Mouse (Mus musculus) gastrocnemius, postnatal 36 days (tissue): Measurements from ENCODE around the gene Unc13d. TPM values are rescaled to one million over a fixed set of nuclear protein-coding genes. Genes with fewer than 3 reads are reported as not detected.

Experiments used
- DNase-seq, 2 experiments: peaks; one replicate each; pipeline ENCODE4 v3.0.0; 2022
- intact Hi-C: fragments of 180-260 bp; cut with DNase I; formaldehyde crosslinking; loops from one replicate; pipeline ENCODE4 v1.15.1; 2025
- total RNA-seq, 2 experiments: library from RNA; stranded (reverse); gene quantifications; 2 replicates each; pipeline ENCODE4 v1.2.3; 2021

Gene Unc13d
- total RNA-seq, 2 experiments from 2014 or later, result 0.30 to 0.48 TPM

- intact Hi-C loops, result no loop called here
- DNase-seq, result no peak
Measured at GRCm38 (mm10) chr11:116057237-116057881, 20.4 kb downstream of the Unc13d start.

GRCm38 (mm10) chr11:116055873-116056272 lies 21.9 kb downstream of the Unc13d start:
- intact Hi-C loops, result no loop called here
- DNase-seq, result no peak

GRCm38 (mm10) chr11:116053510-116054229 lies 24.1 kb downstream of the Unc13d start:
- DNase-seq, result no peak
- intact Hi-C loops, result no loop called here

GRCm38 (mm10) chr11:116050196-116050595 lies 27.6 kb downstream of the Unc13d start:
- no peak for DNase-seq
- intact Hi-C loops, result no loop called here

GRCm38 (mm10) chr11:116049610-116050009 lies 28.2 kb downstream of the Unc13d start:
- no peak for DNase-seq
- intact Hi-C loops, result no loop called here

- intact Hi-C loops, result no loop called here
- DNase-seq, result no peak
Measured at GRCm38 (mm10) chr11:116045173-116045572, 32.6 kb downstream of the Unc13d start.

GRCm38 (mm10) chr11:116043286-116043685 lies 34.5 kb downstream of the Unc13d start:
- no peak for DNase-seq
- intact Hi-C loops, result no loop called here

- no peak for DNase-seq
- intact Hi-C loops, result no loop called here
Measured at GRCm38 (mm10) chr11:116042372-116043138, 35.2 kb downstream of the Unc13d start.

- no peak for DNase-seq
- intact Hi-C loops, result no loop called here
Measured at GRCm38 (mm10) chr11:116041833-116042232, 35.9 kb downstream of the Unc13d start.

GRCm38 (mm10) chr11:116040593-116040992 lies 37.2 kb downstream of the Unc13d start:
- no peak for DNase-seq
- intact Hi-C loops, result no loop called here

- intact Hi-C loops, result loop anchor here (5.0 kb wide), 1 partner anchor 44 kb away; no protein-coding TSS in a partner anchor
Measured at GRCm38 (mm10) chr11:116037826-116038225, 39.9 kb downstream of the Unc13d start.

GRCm38 (mm10) chr11:116036671-116037070 lies 41.1 kb downstream of the Unc13d start:
- DNase-seq, result no peak
- intact Hi-C loops, result loop anchor here (5.0 kb wide), 1 partner anchor 46 kb away; no protein-coding TSS in a partner anchor

More at GRCm38 (mm10) chr11:116037826-116038225, 39.9 kb downstream of the Unc13d start:
- no peak for DNase-seq

GRCm38 (mm10) chr11:116034584-116034983 lies 43.2 kb downstream of the Unc13d start:
- intact Hi-C loops, result no loop called here
- no peak for DNase-seq

GRCm38 (mm10) chr11:116030898-116031845 lies 46.6 kb downstream of the Unc13d start:
- DNase-seq, result no peak
- intact Hi-C loops, result loop anchor here (2.0 kb wide), 1 partner anchor 460 kb away; no protein-coding TSS in a partner anchor

- DNase-seq, result peak; percentile 95 to 97
- intact Hi-C loops, result loop anchor here (2.0 kb wide), 1 partner anchor 461 kb away; no protein-coding TSS in a partner anchor
Measured at GRCm38 (mm10) chr11:116030088-116030897, 47.5 kb downstream of the Unc13d start, which contains the start of gene Unk. TSS of gene Unk (plus strand) at chr11:116030322.

GRCm38 (mm10) chr11:116029086-116029865 lies 48.5 kb downstream of the Unc13d start:
- DNase-seq, result no peak
- intact Hi-C loops, result no loop called here

GRCm38 (mm10) chr11:116028177-116028865 lies 49.4 kb downstream of the Unc13d start:
- DNase-seq, result no peak
- intact Hi-C loops, result no loop called here

- intact Hi-C loops, result no loop called here
- no peak for DNase-seq
Measured at GRCm38 (mm10) chr11:116027756-116028155, 50.0 kb downstream of the Unc13d start, which contains the start of gene H3f3b. TSS of gene H3f3b (minus strand) at chr11:116027962.
